Mouse (Mus musculus) adrenal gland, postnatal 4 days (tissue): ENCODE data around the gene Plekhg1. TPM values are rescaled to one million over a fixed set of nuclear protein-coding genes. Genes with fewer than 3 reads are reported as not detected.

Experiments
- DNase-seq, 2 experiments: peaks; one replicate each; pipeline ENCODE4 v3.0.0; 2021 to 2022; ENCODE audit warnings: low spot score in 2 of 2, mixed read lengths in 2 of 2
- total RNA-seq, 2 experiments: library from RNA; stranded (reverse); gene quantifications; 2 replicates each; pipeline ENCODE4 v1.2.3; 2021

Gene Plekhg1
- total RNA-seq, 2 experiments from 2014 or later: 12.0 to 15.4 TPM

DNA sequence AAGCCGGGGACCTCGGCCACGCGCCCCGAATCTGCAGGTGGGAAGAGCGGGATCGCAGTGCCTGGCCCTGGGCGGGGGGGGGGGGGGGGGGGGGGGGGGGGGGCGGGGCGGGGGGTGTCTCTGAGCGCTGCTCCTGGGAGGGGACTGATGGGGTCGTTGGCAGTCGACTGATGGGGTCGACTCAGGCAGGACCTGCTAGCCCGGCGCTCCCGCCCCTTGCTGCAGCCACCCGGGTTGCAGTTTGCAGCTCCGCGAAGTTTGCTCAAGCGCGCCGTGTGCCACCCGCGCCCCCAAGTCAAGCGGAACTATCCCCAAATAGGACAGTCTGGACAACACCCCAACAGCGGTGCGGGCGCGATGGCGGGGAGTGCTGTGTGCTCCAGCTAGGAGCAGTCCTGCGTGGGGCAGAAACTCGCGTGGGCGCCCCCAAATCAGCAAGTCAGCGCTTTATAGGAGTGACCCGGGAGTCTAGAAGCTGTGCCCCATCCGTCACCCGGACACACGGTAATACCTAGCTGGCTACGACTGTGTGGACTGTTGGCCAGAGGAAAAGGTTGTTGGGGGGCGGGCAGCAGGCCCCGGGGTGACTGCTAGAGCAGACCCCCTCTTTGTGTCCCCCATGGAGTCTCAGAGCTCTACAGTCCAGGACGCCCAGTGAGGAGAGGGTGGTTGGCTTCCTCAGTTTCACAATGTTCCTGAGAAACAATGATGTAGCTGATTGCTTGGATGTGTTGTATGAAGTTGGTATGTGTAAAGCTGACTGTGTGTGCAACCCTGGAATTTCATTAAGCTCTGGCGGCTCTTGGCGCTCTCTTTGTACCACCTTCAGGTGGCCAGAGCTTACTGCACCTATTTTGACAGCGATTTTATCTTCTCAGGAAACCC is 582 bp downstream of the Plekhg1 start:
- DNase-seq: no peak

DNA sequence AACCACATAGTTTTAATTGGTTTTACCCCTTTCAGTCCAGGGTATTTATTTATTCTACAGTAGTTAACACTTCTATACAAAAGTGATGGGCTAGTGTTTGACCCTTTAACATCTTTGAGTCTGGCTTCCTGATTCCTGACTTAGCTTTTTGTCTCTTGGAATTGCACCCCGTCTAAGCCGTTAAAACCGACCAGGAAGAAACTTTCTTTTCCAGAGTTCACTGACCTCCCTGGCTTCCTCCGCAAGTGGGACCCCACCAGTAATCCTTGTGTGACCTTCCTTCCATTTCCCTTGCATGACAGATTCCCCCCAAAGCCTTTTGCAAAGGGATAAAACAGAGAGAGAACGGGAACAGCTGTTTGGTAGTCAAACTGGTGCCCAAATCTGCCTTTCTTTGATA is 1.6 kb downstream of the Plekhg1 start:
- no peak for DNase-seq

DNA sequence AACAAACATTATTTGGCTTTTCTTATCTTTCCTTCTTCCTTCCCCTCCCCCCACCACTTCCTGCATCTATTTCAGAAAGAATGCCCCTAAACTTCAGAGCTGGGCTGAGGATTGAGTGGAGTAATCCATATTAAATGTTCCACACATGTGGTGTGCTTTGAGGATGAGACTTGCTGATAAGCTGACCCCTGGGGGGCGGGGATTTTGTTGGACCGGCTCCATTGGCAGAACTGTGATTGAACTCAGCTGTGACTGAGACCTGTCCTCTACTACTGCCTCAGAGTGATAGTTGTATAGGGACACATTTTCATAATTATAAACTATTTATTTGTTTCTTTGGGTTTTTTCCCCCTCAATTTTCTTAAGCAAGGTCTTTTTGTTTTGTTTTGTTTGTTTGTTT is 2.9 kb downstream of the Plekhg1 start:
- DNase-seq: no peak

DNA sequence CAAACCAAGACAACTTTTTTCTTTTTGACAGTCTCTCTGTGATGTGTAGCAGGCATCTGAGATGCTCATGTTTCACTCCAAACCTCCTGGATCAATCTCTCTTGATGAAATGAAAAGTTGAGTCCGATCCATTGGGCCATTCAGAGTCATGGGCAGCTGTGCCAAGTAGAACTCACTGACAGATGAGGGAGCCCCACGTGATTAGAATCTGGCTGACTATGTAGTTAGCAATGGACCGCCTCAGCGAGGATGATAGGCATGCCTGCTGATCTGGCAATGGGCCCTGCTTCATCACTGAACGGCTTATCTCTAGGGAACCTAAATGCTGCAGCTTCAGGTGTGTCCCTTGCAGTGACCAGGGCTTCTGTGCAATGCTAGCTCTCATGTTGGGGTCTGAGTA is 3.7 kb downstream of the Plekhg1 start:
- DNase-seq: no peak

DNA sequence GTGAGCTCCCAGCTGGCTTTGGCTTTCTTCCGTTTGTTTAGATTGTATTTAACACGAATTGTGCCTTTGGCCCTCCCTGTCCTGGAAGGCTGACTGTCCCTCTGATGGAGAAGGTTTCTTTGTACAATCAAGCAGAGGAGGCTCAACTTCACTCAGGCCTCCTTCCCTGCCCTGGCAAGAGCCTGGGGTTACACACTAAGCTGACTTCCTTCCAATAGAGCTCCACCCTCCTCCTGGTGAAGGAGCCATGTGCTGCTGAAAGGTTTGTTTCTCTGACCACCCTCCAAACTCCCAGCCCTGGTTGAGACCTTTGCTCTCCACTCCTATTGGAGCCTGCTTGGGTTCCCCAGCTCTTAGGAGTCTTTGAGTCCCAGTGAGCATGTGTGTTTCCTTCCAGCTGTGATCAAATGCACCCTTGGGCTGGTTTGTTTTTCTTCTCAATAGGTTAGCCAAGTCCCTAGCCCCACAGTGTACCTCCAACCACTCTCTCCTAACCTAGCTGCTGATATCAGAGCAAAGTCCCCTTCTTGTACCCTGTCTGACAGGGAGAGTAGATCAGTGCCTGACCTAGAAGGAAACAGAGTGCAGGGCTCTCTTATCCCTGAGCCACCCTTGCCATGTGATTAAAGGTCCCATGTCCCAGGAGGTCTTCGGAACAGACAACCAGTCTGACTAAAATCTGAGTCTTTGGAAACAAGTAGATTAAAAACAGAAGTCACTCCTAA is 6.8 kb downstream of the Plekhg1 start:
- DNase-seq: no peak

DNA sequence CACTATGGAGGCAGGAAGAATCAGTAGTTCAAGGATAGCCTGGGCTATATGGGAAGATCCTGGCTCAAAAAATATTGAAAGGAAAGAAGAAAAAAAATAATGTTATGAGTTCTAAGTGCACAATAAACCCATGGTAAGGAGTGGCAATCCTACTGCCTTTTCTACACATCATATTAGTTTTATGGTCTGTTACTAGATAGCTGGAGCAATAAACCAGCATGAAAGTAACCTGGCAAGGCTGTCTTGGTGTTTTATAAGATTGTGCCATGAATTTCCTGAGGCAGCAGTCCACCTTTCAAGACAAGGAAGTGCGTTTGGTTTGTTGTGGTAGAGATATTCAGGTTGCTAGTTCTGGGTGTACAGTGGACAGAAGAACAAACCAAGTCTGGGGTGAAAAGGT is 9.4 kb downstream of the Plekhg1 start:
- DNase-seq: no peak

DNA sequence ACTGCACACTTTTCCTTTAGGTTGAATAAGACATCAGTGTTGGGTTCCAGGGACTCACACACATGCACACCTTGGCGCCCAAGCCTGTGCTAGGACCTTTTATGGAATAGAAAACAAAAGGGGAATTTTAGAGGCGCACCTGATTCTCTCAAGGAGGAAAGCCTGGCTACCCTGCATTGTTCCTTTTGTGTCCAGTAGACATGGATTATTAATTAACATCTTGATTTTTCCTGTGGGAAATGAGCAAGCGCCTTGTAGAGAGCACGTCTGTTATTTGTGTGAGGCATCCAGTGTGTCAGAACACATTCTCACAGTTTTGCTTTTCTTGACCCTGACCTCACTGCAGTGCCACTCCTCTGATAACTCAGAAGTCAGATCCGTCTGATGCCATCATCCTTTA is 21.8 kb downstream of the Plekhg1 start:
- no peak for DNase-seq

DNA sequence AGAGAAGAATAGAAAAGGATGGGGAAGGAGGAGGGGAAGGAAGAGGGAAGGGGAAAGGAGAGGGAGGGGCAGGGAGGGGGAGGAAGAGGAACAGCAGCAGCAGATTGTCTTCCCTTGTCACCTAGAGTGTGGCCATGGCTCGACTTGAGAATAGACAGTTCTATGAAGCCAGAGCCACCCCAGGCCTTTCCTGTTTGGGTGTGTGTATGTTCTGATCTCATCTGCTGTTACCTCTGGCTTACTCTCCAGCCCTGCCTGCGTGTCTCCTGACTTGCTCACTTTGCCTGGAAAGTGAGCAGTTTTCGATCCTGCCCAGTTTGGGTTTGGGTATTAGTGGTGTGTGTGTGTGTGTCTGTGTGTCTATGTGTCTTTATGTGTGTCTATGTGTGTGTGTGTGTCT is 23.0 kb downstream of the Plekhg1 start:
- no peak for DNase-seq

DNA sequence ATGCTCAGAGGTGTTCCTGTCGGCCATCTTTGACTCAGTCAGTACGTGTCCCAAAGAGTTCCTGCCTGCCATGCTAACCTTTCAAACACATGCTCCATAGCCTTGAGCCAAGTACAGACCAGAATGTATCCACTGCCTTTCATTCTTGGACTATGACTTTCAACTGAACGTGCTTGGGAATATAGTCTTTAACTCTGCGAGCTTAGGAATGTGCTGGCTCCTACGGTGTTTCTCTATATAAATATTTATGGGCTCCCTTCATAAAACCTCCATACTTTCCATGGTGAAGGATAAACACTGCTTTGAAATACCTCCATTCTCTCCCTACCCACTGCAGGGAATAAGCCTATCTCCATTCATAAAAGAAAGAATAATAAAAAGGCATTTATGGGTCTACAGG is 29.0 kb downstream of the Plekhg1 start:
- DNase-seq: no peak

DNA sequence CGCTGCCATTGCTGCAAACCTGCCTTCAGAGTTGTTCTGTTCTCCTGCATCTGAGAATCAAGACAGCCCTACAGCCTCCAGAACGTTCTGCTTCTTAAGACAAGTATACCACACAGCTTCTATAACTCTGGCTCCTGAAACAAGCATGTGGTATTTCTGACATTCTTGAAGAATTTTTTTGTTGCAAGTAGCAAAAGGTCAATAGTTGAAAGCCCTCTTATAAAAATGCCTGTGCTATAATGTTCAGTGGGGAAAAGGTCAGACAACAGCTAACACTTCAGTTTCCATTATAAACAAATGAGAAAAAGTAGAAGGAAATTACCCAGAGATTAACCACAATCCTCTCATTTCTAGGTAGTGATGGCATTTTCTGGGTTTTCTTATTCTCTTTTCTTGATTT is 34.2 kb downstream of the Plekhg1 start:
- no peak for DNase-seq

DNA sequence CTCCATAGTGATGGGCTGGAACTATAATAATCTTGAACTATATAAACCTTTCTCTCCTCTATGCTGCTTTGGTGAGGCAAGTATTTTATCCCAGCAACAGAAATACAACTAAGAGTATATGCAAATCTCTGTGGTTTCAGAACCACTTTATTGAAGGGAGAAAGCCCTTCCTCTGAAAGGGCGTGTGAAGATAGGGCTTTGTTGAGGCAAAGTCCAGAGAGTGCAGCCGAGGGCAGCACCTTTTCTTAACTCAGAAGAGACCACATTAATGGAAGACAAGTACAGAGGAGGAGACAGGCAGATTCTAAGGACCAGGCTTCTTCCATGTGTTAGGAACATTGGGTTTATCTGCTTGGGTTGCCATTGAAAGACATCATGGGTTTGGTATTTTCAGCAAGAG is 36.6 kb downstream of the Plekhg1 start:
- no peak for DNase-seq

DNA sequence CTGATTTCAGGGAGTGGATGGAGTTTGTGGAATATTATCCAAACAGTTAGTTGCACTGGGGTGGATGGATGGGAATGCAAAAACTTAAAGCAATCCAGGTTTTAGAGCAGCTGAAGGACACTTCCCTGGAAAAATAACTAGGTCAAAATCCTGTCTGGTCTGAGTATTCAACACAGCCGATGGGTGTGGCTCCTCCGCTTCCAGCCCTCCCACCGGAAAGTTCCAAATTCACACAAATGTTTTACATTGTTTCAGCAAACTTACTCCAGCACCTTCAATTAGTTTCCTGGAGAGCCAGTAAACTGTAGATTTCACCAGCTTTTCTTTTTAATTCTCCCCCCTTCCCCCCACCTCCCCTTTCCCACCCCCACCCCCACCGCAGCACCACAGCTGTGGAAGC is 45.2 kb downstream of the Plekhg1 start:
- DNase-seq: no peak

DNA sequence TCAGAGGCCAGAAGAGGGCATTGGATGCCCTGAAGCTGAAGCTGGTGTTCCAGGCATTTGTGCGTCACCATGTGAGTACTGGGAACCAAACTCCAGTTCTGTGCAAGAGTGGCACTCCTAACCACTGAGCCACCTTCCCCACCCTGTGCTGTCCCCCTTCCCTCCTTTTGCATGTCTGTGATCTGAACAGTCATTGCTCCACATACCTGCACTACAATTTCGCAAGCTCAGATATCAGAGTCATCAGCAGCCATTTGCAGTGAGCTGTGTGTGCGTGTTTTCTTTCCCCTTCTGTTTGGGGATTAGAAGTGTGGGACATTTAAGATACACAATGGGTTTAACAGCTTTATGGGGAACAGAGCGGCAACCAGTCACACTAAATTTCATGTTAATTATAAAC is 46.4 kb downstream of the Plekhg1 start:
- no peak for DNase-seq

DNA sequence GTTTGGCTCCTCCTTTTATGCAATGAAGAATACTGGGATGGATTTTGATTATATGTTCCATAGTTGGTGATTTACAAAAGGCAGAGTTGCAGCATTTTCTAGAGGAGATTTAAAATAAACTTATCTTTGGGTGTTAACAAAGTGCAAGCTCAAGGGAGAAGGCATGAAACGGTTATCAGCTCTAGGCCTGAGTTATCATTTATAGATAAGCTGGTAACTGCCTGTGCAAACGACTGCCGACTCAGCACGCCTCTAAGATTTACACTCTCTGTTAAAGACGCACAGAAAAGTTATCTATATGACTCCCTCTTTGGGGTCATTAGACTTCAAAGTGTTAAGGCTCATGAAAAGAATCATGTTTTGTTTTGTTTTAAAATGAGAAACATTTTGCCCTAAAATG is 46.8 kb downstream of the Plekhg1 start:
- DNase-seq: no peak

DNA sequence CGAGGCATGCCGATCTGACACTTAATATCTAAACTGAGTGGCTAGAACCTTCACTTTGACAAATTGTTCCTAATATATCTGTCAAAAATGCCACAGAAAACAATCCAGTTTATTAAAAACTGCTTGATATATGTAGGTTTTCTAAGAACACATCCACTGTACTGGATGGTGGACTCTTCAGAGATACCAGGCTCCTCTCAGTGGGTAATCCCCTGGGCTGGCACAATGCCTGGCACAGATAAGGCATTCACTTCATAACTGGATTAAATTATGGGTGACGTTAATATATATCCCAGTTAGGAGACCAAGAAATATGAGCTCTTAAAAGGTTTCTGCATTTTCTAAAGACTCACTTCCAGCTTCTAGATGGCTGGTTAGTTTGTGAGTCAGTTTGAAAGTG is 53.7 kb downstream of the Plekhg1 start:
- DNase-seq: no peak

DNA sequence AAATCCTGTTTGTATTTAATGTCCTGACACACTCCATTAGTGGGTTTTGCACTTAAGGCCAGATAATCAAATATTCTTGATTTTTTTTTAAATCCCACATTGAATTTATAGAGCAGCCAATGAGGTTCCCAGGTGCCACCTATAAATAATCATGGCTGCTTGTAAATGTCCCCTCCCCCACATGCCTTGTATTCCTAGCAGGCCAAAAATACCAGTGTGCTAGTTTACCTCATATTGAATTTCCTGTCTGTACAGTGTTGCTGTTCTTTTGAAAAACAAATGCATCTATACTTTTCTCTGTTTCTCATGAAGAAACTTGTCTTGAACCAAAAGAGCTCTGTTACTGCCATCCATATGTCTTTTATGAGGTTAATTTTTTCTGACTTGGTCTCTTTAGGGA is 59.3 kb downstream of the Plekhg1 start:
- DNase-seq: no peak

DNA sequence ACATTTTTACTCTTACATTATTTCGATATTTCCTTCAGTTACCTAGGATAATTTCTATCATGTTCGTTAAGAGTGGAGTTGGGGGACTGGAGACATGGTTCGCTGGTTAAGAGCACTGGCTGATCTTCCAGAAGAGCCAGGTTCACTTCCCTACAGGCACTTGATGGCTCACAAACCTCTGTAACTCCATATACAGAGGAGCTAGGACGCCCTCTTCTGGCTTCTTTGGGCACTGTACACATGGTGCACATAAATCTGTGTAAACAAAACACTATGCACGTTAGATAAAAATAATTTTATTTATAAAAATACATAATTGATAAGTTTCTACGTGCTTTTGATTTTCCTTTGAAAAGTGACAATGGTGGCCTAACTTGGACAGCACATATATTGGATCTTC is 61.1 kb downstream of the Plekhg1 start:
- no peak for DNase-seq

DNA sequence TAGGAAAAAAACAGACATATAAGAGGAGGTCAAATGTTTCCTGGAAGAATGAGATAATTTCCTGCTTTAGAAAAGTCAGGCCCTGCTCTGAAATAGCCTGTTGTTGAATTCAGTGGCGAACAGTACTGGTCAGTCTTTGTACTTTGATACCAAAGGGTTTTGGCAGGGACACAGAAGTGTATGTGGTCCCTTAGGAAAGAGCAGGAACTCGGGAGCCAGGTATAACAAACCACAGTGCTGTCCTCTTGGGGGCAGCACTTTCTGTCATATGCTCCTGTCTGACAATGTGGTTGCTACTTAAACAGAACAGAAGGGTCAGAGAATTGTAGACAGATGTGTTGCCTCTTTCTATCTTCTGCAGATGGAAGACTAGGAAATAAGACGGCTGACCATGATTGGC is 65.2 kb downstream of the Plekhg1 start:
- DNase-seq: no peak

DNA sequence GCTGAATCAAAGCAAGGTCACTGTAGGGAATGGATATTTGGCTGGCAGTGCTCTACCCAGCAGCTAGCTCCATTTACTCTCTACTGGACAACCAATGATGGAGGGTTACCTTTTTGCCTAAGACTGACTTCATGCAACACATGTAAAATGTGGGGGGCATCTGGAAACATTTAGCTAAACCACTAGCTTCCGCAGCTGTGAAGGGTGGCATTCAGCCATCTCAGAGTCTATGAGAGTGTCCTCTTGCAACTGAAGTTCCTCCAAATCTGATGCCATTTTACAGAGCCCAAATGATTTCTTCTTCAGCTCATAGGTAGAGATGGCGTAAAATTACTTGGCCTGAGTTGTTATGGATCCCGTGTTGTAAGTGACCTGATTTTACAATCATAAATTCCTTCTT is 67.8 kb downstream of the Plekhg1 start:
- DNase-seq: no peak

DNA sequence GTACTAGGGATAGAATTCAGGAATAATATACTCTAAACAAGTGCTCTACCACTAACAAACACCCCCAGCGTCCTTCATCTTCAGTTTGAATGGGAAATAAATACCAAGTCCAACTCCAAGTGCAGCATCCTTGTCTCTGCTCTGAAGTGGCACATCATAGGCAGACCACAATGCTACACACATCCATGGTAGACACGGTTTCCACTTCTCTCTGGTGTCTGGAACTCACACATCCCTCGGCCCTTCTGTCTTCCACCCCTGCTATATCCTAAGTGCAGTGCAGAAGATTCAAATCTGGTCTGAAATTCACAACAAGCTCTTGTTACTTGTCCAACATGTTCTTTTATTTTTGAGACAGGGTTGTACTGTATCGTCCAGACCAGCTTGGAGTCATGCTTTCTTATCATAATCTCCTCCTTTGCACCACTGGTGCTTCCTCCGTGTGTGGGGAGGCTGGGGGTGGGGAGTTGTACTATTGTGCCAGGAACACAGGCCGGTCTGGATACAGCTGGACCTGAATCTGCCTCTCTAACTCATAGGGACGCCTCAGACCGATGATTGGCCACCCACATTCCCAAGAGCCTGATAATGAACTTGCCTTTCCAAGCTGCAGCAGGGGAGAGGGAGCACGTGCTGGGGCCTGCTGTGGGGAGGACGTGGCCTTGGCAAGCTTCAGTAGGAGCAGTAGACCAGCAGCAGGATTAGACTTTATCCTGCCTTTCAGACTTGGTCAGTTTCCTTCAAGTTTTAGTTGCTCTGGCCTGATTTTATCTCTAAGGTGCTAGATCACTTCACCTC is 70.5 kb downstream of the Plekhg1 start:
- DNase-seq: no peak

DNA sequence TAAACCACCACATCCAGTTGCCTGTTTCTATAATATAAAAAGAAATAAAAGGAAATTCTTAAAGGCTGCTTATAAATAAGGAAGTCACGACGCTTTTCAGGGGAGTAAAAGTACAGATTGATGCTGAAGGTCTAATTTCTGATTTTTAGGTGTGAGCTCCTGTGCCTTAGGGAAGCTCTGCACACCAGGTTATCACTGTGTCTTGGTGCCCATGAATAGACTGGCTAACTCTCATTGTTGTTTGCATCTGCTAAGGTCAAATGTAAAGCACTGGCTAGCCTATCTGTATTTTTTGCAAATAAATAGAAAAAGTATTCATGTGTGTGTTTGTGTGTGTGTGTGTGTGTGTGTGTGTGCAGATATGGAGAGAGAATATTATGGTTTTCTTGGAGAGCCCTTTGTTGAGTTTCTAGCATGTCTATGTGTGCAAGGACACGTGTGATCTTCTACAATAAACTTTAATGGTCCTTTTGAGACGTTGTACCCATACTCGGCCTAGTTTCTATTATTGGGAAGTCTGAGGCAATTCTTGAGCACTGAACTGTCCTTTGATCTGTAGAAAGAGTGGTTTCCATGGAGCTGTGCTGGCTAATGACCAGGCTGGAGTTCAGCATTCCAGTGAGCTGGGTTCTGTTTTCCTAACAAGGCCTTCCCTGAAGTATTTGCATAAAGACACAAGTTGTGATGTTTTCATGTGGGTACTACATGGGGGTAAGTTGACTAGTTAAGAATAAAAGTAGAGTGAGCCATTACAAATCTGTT is 79.0 kb downstream of the Plekhg1 start:
- no peak for DNase-seq
